Mouse (Mus musculus): Measurements from ENCODE around the gene Rit1.
"Not testable (repeated sequence)": the region's sequence is repeated elsewhere in the genome, so short reads cannot be mapped to it uniquely, and the experiment has no call there.

The Rit1 gene

GRCm38 (mm10) chr3:88716399-88717197 is at the start of gene Rit1:
Rit1 (plus strand) TSS chr3:88716838.
- in situ Hi-C loops (cut with MboI) = no loop called here

GRCm38 (mm10) chr3:88677399-88677798 is 39.2 kb upstream of the Rit1 start:
- in situ Hi-C loops (cut with MboI) = no loop called here

GRCm38 (mm10) chr3:88683814-88684213 is 32.8 kb upstream of the Rit1 start:
- in situ Hi-C loops (cut with MboI) = no loop called here

DNA sequence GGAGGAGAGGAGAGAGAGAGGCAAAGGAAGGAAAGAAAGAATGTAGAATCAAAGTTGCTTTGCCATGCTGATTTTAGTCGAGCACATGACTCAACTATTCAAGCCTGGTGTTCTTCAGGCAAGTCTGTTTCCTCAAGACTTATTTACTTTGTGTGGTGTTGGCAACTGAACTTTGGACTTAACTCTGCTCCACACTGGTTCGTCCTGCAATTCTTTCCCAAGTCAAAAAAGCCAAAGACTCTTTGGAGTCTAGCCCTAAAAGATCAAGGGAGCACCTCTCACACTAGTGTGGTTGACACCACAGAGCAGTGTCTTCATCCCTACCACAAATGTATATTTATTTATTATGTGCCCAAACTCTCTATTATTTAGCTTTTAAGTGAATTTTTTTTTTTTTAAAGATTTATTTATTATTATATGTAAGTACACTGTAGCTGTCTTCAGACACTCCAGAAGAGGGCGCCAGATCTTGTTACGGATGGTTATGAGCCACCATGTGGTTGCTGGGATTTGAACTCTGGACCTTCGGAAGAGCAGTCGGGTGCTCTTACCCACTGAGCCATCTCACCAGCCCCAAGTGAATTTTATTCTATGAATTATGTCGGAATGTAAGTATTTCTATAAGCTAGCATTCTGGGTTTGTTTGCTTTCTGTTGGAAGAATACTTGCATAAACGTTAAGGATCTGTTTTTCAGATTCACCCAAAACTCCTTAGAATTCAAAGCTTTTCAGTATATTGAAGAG is 32.2 kb upstream of the Rit1 start:
- in situ Hi-C loops (cut with MboI) = no loop called here

DNA sequence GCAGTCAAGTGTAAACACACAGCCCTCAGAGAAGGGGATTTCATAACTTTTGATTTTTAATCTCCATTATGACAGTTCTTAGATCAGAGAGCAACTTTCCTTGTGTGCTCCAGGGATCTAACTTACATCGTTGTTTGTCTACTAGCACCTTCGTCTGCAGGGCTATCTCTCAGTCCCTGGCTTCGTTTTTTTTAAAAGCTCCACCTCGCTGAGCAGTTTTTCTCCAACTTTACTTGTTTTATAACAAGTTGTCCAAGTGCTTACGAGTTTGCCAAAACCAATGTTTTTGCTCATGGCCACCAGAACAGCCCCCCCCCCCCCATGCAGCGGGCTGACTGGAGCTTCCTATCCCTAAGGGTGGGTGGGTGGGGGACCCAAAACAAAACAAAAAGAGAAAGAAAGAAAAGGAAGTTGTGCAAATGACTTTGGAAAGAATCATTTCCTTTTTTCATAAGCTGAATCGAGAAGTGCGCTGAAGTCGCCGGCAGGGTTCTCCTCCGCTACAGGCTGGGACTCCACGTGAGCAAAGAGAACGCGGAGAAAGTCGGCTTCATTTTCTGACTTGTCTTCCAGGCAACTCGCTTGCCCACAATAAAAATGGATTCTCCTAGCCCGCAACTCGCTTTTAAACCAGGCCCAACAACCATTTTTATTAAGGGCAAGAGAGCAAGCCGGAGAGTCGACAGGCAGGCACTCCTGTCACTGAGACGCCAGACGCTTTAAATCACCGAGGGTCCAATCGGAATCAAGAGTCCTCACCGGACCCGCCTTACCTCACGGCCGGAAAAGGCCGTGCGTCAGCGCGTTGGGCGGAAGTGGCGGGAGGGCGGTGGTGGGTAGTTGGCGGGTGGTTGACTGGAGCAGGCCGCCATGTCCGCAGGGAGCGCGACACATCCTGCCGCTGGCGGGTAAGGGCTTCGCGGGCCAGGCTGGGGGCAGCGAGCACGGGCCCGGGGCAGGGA is 31.4 kb upstream of the Rit1 start, which contains the start of gene Khdc4:
Gene Khdc4 (plus strand): TSS at position 824 of the 962 bp plus-strand sequence.
- in situ Hi-C loops (cut with MboI) = no loop called here

DNA sequence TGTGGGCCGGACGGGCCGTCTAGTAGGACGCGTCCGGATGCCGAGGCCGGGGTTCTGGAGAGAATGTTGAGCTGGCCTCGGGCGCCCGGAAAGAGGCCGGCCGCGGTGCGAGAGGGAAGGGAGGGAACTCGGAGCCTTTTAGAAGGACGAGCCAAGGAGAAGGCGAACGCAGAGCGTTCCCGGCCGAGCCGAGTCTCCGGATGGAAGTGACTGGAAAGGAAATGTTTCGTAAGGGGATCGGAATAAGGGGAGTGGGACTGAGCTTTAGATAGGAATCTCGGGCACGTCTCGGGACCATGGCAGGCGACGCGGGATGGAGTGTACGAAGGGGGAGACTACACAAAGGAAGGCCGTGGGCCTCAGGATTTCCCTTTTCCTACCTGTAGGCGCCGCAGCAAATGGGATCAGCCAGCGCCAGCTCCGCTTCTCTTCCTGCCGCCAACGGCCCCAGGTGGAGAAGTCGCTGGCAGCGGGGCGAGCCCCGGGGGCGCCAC is 30.6 kb upstream of the Rit1 start:
- in situ Hi-C loops (cut with MboI) = no loop called here

GRCm38 (mm10) chr3:88686734-88687611 is 29.7 kb upstream of the Rit1 start:
- in situ Hi-C loops (cut with MboI) = no loop called here

DNA sequence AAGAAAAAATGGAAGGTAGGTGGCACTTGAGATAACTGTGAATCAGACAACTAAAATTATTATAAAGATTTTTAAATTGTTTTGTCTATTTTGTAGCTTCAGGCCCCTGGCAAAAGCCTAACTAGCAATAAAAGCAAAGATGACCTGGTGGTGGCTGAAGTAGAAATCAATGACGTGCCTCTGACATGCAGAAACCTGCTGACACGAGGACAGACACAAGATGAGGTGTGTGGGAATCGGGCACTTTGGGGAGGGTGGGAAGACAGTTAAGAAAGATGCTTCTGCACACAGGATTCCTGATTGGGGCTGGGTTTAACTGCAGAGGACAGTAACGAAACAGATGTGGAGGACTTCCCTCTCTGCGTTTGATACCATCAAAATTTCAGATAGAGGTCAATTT is 27.6 kb upstream of the Rit1 start:
- in situ Hi-C loops (cut with MboI) = no loop called here

DNA sequence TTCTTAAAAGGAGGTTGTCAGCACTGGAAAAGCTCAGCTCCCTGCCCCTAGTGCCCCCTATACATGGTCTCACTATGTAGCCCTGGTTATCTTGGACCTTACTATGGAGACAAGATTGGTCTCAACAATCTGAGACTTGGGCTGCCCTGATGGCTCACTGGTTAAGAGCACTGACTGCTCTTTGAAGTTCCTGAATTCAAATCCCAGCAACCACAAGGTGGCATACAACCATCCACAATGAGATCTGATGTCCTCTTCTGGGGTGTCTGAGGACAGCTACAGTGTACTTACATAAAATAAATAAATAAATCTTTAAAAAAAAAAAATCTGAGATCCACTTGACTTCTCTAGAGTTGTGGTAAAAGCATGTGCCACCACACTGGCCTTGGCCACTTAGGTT is 21.1 kb upstream of the Rit1 start:
- in situ Hi-C loops (cut with MboI) = no loop called here

DNA sequence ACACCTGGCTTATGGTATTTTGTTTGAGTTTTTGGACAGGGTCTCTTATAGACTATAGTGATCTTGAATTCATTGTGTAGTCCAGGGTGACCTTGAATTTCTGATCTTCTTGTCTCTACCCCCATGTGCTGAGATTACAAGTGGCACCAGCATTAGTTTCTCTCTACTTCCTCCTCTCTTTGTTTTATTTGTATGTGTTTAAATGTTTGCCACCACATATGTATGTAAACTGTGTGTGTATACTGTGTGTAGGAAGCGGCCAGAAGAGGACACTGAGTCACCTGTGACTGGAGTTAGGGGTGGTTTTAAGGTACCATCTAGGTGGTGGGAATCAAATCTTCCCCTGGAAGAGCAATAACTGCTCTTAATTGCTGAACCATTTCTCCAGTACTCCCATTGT is 18.6 kb upstream of the Rit1 start:
- in situ Hi-C loops (cut with MboI) = no loop called here

DNA sequence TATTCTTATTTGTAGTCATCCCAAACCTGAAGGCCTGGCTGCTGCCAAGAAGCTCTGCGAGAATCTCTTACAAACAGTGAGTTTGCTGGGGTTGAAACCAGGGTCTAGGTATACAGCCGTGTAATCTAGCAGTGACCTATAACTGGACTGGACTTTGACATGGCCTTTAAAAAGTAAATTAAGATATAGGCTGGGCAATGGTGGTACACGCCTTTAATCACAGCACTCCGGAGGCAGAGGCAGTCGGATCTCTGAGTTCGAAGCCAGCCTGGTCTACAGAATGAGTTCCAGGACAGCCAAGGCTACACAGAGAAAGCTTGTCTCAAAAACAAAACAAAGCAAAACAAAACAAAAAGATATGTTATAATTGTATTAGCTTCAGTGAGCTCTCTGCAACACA is 17.8 kb upstream of the Rit1 start:
- in situ Hi-C loops (cut with MboI) = no loop called here

DNA sequence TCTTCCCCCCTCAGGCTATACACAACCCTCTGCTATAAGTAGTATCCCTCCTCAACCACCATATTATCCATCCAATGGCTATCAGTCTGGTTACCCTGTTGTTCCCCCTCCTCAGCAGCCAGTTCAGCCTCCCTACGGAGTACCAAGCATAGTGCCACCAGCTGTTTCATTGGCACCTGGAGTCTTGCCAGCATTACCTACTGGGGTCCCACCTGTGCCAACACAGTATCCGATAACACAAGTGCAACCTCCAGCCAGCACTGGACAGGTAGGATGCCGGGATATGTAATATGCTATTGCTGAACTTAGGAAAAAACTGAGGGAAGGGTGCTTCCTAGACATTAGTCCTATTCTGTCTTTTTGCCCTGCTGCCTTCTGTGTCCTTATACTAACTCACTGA is 16.4 kb upstream of the Rit1 start:
- in situ Hi-C loops (cut with MboI) = no loop called here

- in situ Hi-C loops (cut with MboI) = no loop called here
Observed at GRCm38 (mm10) chr3:88701222-88701621, 15.4 kb upstream of the Rit1 start.

GRCm38 (mm10) chr3:88713709-88714108 is 2.9 kb upstream of the Rit1 start:
- in situ Hi-C loops (cut with MboI) = no loop called here

- in situ Hi-C loops (cut with MboI) = no loop called here
Observed at GRCm38 (mm10) chr3:88714725-88715124, 1.9 kb upstream of the Rit1 start.

DNA sequence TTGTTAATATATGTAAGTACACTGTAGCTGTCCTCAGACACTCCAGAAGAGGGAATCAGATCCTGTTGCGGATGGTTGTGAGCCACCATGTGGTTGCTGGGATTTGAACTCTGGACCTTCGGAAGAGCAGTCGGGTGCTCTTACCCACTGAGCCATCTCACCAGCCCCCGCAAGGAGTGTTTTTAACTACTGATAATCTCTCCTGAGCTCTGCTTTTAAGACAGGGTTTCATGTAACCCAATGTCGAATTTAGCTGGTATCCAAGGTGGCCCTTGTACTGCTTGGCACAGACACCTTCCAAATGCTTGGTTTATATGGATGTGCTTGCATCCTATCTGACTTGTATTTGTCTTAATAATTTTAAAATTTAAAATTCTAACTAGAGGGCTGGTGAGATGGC is 922 bp upstream of the Rit1 start:
- in situ Hi-C loops (cut with MboI) = not testable (repeated sequence)

- in situ Hi-C loops (cut with MboI) = no loop called here
Observed at GRCm38 (mm10) chr3:88717198-88717798, 660 bp downstream of the Rit1 start.

DNA sequence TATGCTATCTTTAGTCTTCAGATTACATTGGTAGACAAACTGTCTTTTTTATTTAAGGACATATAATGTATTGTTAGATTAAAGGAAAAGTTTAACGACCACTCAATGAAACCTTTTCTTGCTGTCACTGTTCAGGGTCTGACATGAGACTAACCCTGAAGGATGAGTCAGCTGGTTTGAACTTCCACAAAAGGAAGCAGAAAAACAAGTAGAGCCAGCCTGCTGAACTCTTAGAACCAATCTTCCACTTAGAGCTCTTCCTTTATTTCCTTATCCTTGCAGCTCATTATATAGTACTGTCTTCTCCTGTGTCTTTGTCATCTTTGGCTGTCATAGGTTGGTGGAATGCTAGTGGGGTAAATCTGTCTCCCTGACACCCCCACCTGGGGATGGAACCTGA is 1.2 kb downstream of the Rit1 start:
- in situ Hi-C loops (cut with MboI) = no loop called here

DNA sequence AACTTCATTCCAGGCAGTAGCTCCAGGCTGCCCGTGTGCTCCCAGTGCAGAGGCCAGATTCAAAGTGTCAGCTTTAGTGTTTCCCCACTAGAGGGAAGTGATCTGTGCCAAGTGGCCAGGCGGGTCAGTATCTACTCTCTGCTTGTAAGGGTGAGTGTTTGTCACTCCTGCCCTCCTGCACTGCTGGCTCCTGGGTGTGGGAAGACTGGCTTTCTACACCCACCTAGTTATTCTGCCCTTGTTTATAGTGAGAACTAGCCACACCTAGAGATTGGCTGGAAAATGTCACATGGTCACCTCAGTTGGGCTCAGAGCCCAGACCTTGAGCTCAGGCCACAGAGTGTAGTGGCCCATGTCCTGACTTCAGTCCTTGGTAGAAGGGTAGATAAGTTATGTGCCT is 2.5 kb downstream of the Rit1 start:
- in situ Hi-C loops (cut with MboI) = no loop called here

GRCm38 (mm10) chr3:88736556-88736955 is 19.9 kb downstream of the Rit1 start:
- in situ Hi-C loops (cut with MboI) = no loop called here

GRCm38 (mm10) chr3:88738641-88739040 is 22.0 kb downstream of the Rit1 start:
- in situ Hi-C loops (cut with MboI) = no loop called here
